Mouse (Mus musculus) heart, postnatal 0 days (tissue): Measurements from ENCODE around the gene Cnn2.

Experiments
- CTCF ChIP-seq: IDR thresholded peaks from 2 replicates; pipeline ENCODE4 v1.5.1; 2016; ENCODE audit warnings: antibody characterized with exemption, control low read depth, low read depth
- EP300 ChIP-seq: IDR thresholded peaks from 2 replicates; pipeline ENCODE4 v1.6.1; 2016; ENCODE audit warnings: antibody characterized with exemption, low read depth

GRCm38 (mm10) chr10:80014484-80015290, 26.3 kb downstream of the Cnn2 start:
- 0 out of 2 replicates have a peak, but pooled peaks have one; percentile 22 for TF ChIP-seq CTCF
- TF ChIP-seq EP300, result no peak
